Mouse (Mus musculus): ENCODE data around the gene Pik3c2b. TPM values are rescaled to one million over a fixed set of nuclear protein-coding genes. Genes with fewer than 3 reads are reported as not detected.

Gene Pik3c2b
- polyA plus RNA-seq, 1 experiment from 2014 or later = 3.2 TPM

DNA sequence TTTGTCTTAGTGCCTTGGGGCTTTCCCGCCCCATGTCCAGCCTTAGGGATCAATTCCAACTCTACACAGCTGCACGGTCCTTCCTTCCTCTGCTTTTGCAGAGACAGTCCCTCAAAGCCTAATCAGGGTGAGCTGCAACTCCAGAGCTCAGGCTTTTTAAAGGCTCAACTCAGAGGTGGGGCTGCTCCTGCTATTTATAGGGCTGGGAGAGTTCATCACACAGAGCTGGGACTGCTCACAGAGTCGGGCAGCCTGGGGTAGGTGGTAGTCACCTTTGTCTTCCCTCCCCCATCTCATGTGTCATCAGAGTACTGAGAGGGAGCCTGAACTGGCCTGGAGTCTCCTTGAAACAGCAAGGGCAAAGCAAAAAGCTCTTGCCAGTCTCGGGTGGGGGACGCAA, 22.8 kb downstream of the Pik3c2b start:
- TF ChIP-seq CTCF (IDR thresholded peaks at IDR 0.05; ENCODE audit: low read depth) = no peak
- Histone ChIP-seq H3K27me3 (ENCODE audit: insufficient read depth, low read length) (no peaks in the 10 kb centered on the region), H3K36me3 (ENCODE audit: insufficient read depth, low read length) (0 out of 2 replicates have a peak, but pooled peaks cover 7% of the 10 kb centered on the region), H3K4me3 (replicated peaks; ENCODE audit: low read depth, low read length) (no peak overlapping the region), H3K4me1 (replicated peaks; ENCODE audit: insufficient read depth, low read length) (no peaks in the 10 kb centered on the region), H3K4me2 (ENCODE audit: low read length) (no peak overlapping the region), H3K9ac (ENCODE audit: low read depth, low read length) (no peak overlapping the region), H3K27ac (peak overlapping the region; percentile 47; the same call in 1 of the 2 replicates), H3K9me3 (replicated peaks; ENCODE audit: low read length) (no peaks in the 10 kb centered on the region)
- no peak for DNase-seq (ENCODE audit: low spot score)
- ATAC-seq (replicated peaks; ENCODE audit: low FRiP score, low read depth) = 0 out of 2 replicates have a peak, but pooled peaks have one; percentile 33
- WGBS = 52% methylated on average over 5 of the region's 5 CpGs

DNA sequence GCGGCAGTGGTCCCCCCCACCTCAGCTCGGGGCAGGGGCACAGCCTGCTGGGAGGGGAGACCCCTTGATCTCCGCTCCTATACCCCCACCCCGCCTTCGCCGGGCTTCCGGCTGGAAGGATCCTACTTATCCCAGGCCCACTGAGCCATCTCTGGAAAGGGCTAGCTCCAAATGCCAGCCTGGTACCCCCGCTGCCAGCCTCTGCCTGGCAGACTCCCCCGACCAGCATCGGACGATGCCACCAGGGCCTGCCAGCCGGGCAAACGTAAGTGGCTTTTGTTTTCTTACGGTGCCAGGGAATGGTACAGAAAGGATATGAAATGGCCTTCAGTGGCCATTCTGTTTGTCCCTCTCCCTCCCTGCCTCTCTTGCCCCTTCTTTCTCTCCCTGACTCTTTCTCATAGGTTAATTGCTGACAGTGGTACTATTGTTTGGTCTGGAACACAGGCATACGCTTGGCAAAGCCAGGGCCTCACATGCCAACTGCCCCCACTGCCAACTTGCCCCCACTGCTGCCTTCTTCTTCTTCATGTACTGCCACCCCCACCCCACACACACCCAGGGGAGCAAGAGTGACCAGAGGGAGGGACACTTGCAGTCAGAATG, 23.3 kb downstream of the Pik3c2b start:
- no peak for TF ChIP-seq CTCF (IDR thresholded peaks at IDR 0.05; ENCODE audit: low read depth)
- Histone ChIP-seq H3K27ac (peak overlapping the region; percentile 47; the same call in 1 of the 2 replicates), H3K9me3 (replicated peaks; ENCODE audit: low read length) (no peaks in the 10 kb centered on the region), H3K9ac (ENCODE audit: low read depth, low read length) (no peak overlapping the region), H3K36me3 (ENCODE audit: insufficient read depth, low read length) (0 out of 2 replicates have a peak, but pooled peaks cover 7% of the 10 kb centered on the region), H3K4me3 (replicated peaks; ENCODE audit: low read depth, low read length) (no peak overlapping the region), H3K27me3 (ENCODE audit: insufficient read depth, low read length) (no peaks in the 10 kb centered on the region), H3K4me2 (ENCODE audit: low read length) (0 out of 2 replicates have a peak overlapping the region, but pooled peaks have one; percentile 9), H3K4me1 (replicated peaks; ENCODE audit: insufficient read depth, low read length) (no peaks in the 10 kb centered on the region)
- ATAC-seq (replicated peaks; ENCODE audit: low FRiP score, low read depth) (0 out of 2 replicates have a peak, but pooled peaks have one; percentile 7), DNase-seq (ENCODE audit: low spot score) (no peak)
- 90% methylated on average over 15 of the region's 15 CpGs for WGBS

DNA sequence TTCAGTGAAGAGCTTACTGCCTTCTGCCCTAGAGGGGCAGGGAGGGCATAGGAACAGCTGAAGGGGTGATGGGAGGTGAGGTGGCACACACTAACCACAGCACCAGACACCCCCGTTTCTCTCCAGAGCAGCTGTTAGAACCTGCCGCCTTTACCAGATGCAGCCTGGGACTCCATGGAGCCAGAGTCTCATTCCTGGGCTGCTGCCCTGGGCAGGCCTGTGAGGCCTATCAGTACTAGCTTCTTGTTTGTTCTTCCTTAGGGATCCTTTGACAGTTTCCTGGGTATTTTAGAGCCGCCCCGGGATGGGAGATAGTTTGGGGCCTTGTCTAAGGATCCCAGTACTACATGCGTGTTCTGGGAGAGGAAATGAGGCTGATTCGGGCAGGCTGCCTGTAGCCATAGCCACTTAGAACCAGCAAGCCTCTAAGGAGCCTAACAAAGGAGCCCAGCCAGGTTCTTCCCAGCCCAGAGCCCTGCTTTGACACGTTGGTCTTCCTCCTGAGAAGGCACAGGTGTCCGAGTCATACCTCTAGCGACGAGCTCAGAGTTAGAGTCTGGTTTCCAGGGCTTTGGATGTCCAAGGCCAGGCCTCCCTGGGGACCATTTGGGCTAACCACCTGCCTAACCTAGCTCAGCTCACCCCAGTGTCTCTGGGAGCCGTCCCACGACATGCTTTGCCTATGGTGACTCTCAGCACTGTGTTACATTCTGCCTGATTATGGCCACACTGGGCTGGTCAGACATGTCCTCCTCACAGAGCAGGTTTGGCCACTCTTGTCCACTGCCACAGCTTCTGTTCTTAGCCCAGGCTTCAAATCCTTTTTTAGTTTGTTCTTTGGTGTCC, 24.0 kb downstream of the Pik3c2b start:
- Histone ChIP-seq H3K36me3 (ENCODE audit: insufficient read depth, low read length) (0 out of 2 replicates have a peak, but pooled peaks cover 7% of the 10 kb centered on the region), H3K27me3 (ENCODE audit: insufficient read depth, low read length) (no peaks in the 10 kb centered on the region), H3K4me3 (replicated peaks; ENCODE audit: low read depth, low read length) (no peak overlapping the region), H3K9me3 (replicated peaks; ENCODE audit: low read length) (no peaks in the 10 kb centered on the region), H3K4me2 (ENCODE audit: low read length) (no peak overlapping the region), H3K9ac (ENCODE audit: low read depth, low read length) (no peak overlapping the region), H3K27ac (peak overlapping the region; percentile 3; the same call in 1 of the 2 replicates), H3K4me1 (replicated peaks; ENCODE audit: insufficient read depth, low read length) (no peaks in the 10 kb centered on the region)
- ATAC-seq (replicated peaks; ENCODE audit: low FRiP score, low read depth) (no peak), DNase-seq (ENCODE audit: low spot score) (no peak)
- TF ChIP-seq CTCF (IDR thresholded peaks at IDR 0.05; ENCODE audit: low read depth) = no peak
- WGBS = 68% methylated on average over 12 of the region's 12 CpGs

DNA sequence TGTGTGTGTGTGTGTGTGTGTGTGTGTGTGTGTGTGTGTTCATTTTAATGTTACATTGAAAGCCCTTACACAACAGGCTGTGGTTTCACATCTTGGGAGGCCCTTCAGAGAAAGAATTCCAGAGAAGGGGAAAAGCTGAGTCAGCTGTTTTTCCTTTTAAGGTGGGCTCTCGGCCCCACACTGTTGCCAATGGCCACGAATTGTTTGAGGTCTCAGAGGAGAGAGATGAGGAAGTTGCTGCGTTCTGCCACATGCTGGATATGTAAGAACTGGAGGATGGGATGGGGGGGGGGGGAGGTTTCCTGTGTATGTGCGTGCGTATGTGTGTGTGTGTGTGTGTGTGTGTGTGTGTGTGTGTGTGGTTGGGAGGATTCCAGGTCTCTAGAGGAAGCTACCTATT, 24.7 kb downstream of the Pik3c2b start:
- no peak overlapping the region for H3K4me3 ChIP-seq (replicated peaks; ENCODE audit: low read depth, low read length)
- TF ChIP-seq CTCF (IDR thresholded peaks at IDR 0.05; ENCODE audit: low read depth) = no peak
- no peaks in the 10 kb centered on the region for H3K4me1 ChIP-seq (replicated peaks; ENCODE audit: insufficient read depth, low read length)
- WGBS = 38% methylated on average over 5 of the region's 5 CpGs
- no peaks in the 10 kb centered on the region for H3K9me3 ChIP-seq (replicated peaks; ENCODE audit: low read length)
- no peak overlapping the region for H3K9ac ChIP-seq (ENCODE audit: low read depth, low read length)
- 0 out of 2 replicates have a peak, but pooled peaks cover 7% of the 10 kb centered on the region for H3K36me3 ChIP-seq (ENCODE audit: insufficient read depth, low read length)
- ATAC-seq (replicated peaks; ENCODE audit: low FRiP score, low read depth) = no peak
- peak overlapping the region; percentile 3; the same call in 1 of the 2 replicates for H3K27ac ChIP-seq
- peak; percentile 55 for DNase-seq (ENCODE audit: low spot score)
- no peak overlapping the region for H3K4me2 ChIP-seq (ENCODE audit: low read length)
- H3K27me3 ChIP-seq (ENCODE audit: insufficient read depth, low read length) = no peaks in the 10 kb centered on the region

DNA sequence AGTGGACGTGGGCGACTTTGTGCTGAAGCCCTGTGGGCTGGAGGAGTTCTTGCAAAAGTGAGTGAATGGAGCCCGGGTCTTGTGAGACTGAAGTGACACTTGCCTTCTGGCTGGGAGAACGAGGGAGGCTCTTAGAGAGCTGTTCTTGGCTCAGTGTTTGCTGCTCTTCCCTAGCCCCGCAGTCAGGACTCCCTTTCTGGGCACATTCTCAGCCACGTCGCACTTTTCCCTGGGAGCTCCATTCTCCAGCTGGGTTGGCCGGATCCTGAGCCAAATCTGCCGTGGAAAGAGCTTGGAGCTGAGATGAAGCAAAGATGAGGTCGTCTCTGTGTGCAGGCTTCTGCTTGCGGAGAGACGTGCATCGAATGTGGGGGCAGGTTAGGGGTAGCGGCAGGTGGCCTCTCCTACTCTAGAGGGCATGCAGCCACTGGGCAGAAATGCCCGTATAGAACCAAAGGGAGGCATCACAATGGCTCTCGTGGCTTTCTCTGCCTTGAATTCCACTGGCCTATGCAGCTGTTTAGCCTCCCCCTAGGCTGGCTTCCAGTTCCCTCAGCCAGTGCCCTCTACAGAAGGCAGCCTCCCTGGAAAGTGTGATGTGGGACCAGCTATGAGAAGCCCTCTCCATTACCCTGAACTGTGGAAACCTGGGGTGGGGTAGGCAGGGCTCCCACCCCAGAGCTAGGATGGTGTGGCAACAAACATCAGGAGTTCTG, 26.4 kb downstream of the Pik3c2b start:
- WGBS = 74% methylated on average over 16 of the region's 16 CpGs
- Histone ChIP-seq H3K27me3 (ENCODE audit: insufficient read depth, low read length) (no peaks in the 10 kb centered on the region), H3K9me3 (replicated peaks; ENCODE audit: low read length) (no peaks in the 10 kb centered on the region), H3K27ac (peak overlapping the region; percentile 78; the same call in 1 of the 2 replicates), H3K4me3 (replicated peaks; ENCODE audit: low read depth, low read length) (no peak overlapping the region), H3K9ac (ENCODE audit: low read depth, low read length) (no peak overlapping the region), H3K36me3 (ENCODE audit: insufficient read depth, low read length) (0 out of 2 replicates have a peak, but pooled peaks cover 4% of the 10 kb centered on the region), H3K4me1 (replicated peaks; ENCODE audit: insufficient read depth, low read length) (no peaks in the 10 kb centered on the region; the same call in 1 of the 2 replicates), H3K4me2 (ENCODE audit: low read length) (no peak overlapping the region)
- no peak for ATAC-seq (replicated peaks; ENCODE audit: low FRiP score, low read depth)
- TF ChIP-seq CTCF (IDR thresholded peaks at IDR 0.05; ENCODE audit: low read depth) = no peak
- no peak for DNase-seq (ENCODE audit: low spot score)
